Mouse (Mus musculus) liver, adult (tissue): ENCODE results near the gene Cdk5rap1.

ENCODE experiments used
- GATA4 ChIP-seq: IDR thresholded peaks from 2 replicates; pipeline ENCODE4 v1.6.1; 2014; ENCODE audit warnings: mild to moderate bottlenecking, low read length; ENCODE audit not compliant: insufficient replicate concordance

Cdk5rap1 gene

GRCm38 (mm10) chr2:154399325-154399724 is 26.5 kb upstream of the Cdk5rap1 start:
- TF ChIP-seq GATA4: no peak

- TF ChIP-seq GATA4: no peak
Measured at GRCm38 (mm10) chr2:154398267-154398666, 25.5 kb upstream of the Cdk5rap1 start.

GRCm38 (mm10) chr2:154396529-154396928 is 23.7 kb upstream of the Cdk5rap1 start:
- TF ChIP-seq GATA4: no peak

- no peak for TF ChIP-seq GATA4
Measured at GRCm38 (mm10) chr2:154394602-154395001, 21.8 kb upstream of the Cdk5rap1 start.

GRCm38 (mm10) chr2:154390180-154390964 is 17.6 kb upstream of the Cdk5rap1 start:
- no peak for TF ChIP-seq GATA4

GRCm38 (mm10) chr2:154379103-154379502 is 6.3 kb upstream of the Cdk5rap1 start:
- TF ChIP-seq GATA4: no peak

- no peak for TF ChIP-seq GATA4
Measured at GRCm38 (mm10) chr2:154374807-154375601, 2.2 kb upstream of the Cdk5rap1 start.

GRCm38 (mm10) chr2:154373961-154374632 is 1.3 kb upstream of the Cdk5rap1 start:
- TF ChIP-seq GATA4: no peak

- peak; percentile 21; the same call in 1 of the 2 replicates for TF ChIP-seq GATA4
Measured at GRCm38 (mm10) chr2:154372151-154372829, 520 bp downstream of the Cdk5rap1 start.

GRCm38 (mm10) chr2:154367510-154367909 is 5.3 kb downstream of the Cdk5rap1 start:
- no peak for TF ChIP-seq GATA4

GRCm38 (mm10) chr2:154348152-154348551 is 24.7 kb downstream of the Cdk5rap1 start:
- no peak for TF ChIP-seq GATA4

- TF ChIP-seq GATA4: no peak
Measured at GRCm38 (mm10) chr2:154339356-154339755, 33.5 kb downstream of the Cdk5rap1 start.

- TF ChIP-seq GATA4: no peak
Measured at GRCm38 (mm10) chr2:154338161-154338560, 34.6 kb downstream of the Cdk5rap1 start.

GRCm38 (mm10) chr2:154335572-154335971 is 37.2 kb downstream of the Cdk5rap1 start:
- TF ChIP-seq GATA4: no peak

GRCm38 (mm10) chr2:154326852-154327251 is 46.0 kb downstream of the Cdk5rap1 start:
- TF ChIP-seq GATA4: no peak
